11 mouse cellular contexts compared by ENCODE assay signal in genomic region chr16:32697665-32698446, GRCm38 (mm10). TPM values are rescaled to one million over a fixed set of nuclear protein-coding genes. Genes with fewer than 3 reads are reported as not detected.
A peak's percentile ranks its signal among the peaks of the same experiment; 100 is the strongest.
DNase-seq lines count a peak whose midpoint lies in the region; ATAC-seq and TF ChIP-seq lines count a peak whose summit lies in the region.
"Had no signal": no experiment of that assay in that cellular context is flagged by ENCODE, and none has a peak within 500 bp of the region (broad histone marks: within the 10 kb centered on the region; RNA-seq: fewer than 3 reads in every experiment).

No protein-coding gene starts in this region.

- no peak overlapping the region for H3K27ac ChIP-seq in kidney, postnatal 0 days
- H3K27ac ChIP-seq in liver, embryonic 15.5 days (replicated peaks): no peak overlapping the region
- H3K27ac ChIP-seq: heart, embryonic 13.5 days had no signal

- intact Hi-C loops in gastrocnemius, postnatal 14 days (cut with DNase I; ENCODE audit: low total_unique reads): no loop called here

- H3K36me3 ChIP-seq in kidney, postnatal 0 days (ENCODE audit: insufficient read depth, low read length): no peaks in the 10 kb centered on the region
- no peaks in the 10 kb centered on the region for H3K36me3 ChIP-seq in liver, embryonic 15.5 days (replicated peaks)
- H3K36me3 ChIP-seq: heart, embryonic 13.5 days had no signal

- H3K4me1 ChIP-seq in kidney, postnatal 0 days (replicated peaks; ENCODE audit: insufficient read depth, low read length): peaks cover 5% of the 10 kb centered on the region; the same call in 1 of the 2 replicates
- H3K4me1 ChIP-seq in liver, embryonic 15.5 days (replicated peaks): peaks cover 15% of the 10 kb centered on the region

- H3K4me2 ChIP-seq in kidney, postnatal 0 days (ENCODE audit: low read length): no peak overlapping the region
- H3K4me2 ChIP-seq in liver, embryonic 15.5 days: no peak overlapping the region
- H3K4me2 ChIP-seq: heart, embryonic 13.5 days had no signal

- peak; percentile 55 for TF ChIP-seq CTCF in kidney, postnatal 0 days (IDR thresholded peaks at IDR 0.05; ENCODE audit: low read depth)

- 88% methylated on average over 22 of the region's 22 CpGs for WGBS in kidney, postnatal 0 days
- 88% methylated on average over 22 of the region's 22 CpGs for WGBS in liver, embryonic 15.5 days (ENCODE audit: insufficient replicate concordance)

- peak; percentile 49; the same call in 1 of the 2 replicates for ATAC-seq in kidney, postnatal 0 days (replicated peaks; ENCODE audit: low FRiP score, low read depth)
- ATAC-seq in liver, embryonic 15.5 days (ENCODE audit: insufficient read depth): peak; percentile 33

- no peak overlapping the region for H3K9ac ChIP-seq in kidney, postnatal 0 days (ENCODE audit: low read depth, low read length)
- no peak overlapping the region for H3K9ac ChIP-seq in liver, embryonic 15.5 days
- H3K9ac ChIP-seq: heart, embryonic 13.5 days had no signal

- DNase-seq in kidney, postnatal 0 days (ENCODE audit: low spot score): peak; percentile 51
- no peak for DNase-seq in kidney, postnatal 14 days
- peak; percentile 80 for DNase-seq in ES-CJ7 (ENCODE audit: low read depth, low spot score)
- peak; percentile 81 for DNase-seq in adrenal gland, postnatal 14 days
- DNase-seq in spleen, postnatal 4 days (ENCODE audit: low spot score in 2 of 2): no peak
- DNase-seq in urinary bladder, adult 18-20 months (ENCODE audit: low spot score in 2 of 2): no peak
- no peak for DNase-seq in gastrocnemius, postnatal 14 days

- no peak overlapping the region for H3K4me3 ChIP-seq in kidney, postnatal 0 days (replicated peaks; ENCODE audit: low read depth, low read length)
- no peak overlapping the region for H3K4me3 ChIP-seq in liver, embryonic 15.5 days (replicated peaks)
- H3K4me3 ChIP-seq: heart, embryonic 13.5 days had no signal

- H3K9me3 ChIP-seq in kidney, postnatal 0 days (replicated peaks; ENCODE audit: low read length): no peaks in the 10 kb centered on the region
- H3K9me3 ChIP-seq in liver, embryonic 15.5 days (replicated peaks): no peaks in the 10 kb centered on the region
- H3K9me3 ChIP-seq: heart, embryonic 13.5 days had no signal

- no peaks in the 10 kb centered on the region for H3K27me3 ChIP-seq in kidney, postnatal 0 days (ENCODE audit: insufficient read depth, low read length)
- H3K27me3 ChIP-seq in liver, embryonic 15.5 days: no peaks in the 10 kb centered on the region
- H3K27me3 ChIP-seq: heart, embryonic 13.5 days had no signal

RNA-seq across cellular contexts. Expression of gene Muc4, which starts 37.8 kb away (rescaled TPM):
- 0.14 and 0.28 TPM in 2 replicates for polyA plus RNA-seq in kidney, postnatal 0 days (2015; fragmentation: Nextera tagmentation; extraction: Ambion mirVana)
- not detected in 2 replicates for total RNA-seq in adrenal gland, postnatal 14 days (2021)
- polyA plus RNA-seq in liver, embryonic 15.5 days (2015; fragmentation: Nextera tagmentation; extraction: Ambion mirVana): 0.67 and 0.77 TPM in 2 replicates
- under 1 TPM; 0.22 to 0.33 TPM for total RNA-seq in gastrocnemius, postnatal 14 days (2021)
- total RNA-seq: left cerebral cortex, postnatal 36 days had no signal
- polyA plus RNA-seq: embryonic facial prominence, embryonic 11.5 days had no signal

RNA-seq across cellular contexts. Expression of gene Tnk2, which starts 54.2 kb away (rescaled TPM):
- 8.4 and 8.5 TPM in 2 replicates for polyA plus RNA-seq in kidney, postnatal 0 days (2015; fragmentation: Nextera tagmentation; extraction: Ambion mirVana)
- 48.5 and 55.4 TPM in 2 replicates for total RNA-seq in adrenal gland, postnatal 14 days (2021)
- 4.5 and 4.7 TPM in 2 replicates for polyA plus RNA-seq in liver, embryonic 15.5 days (2015; fragmentation: Nextera tagmentation; extraction: Ambion mirVana)
- 10 to 100 TPM; 34.6 to 42.8 TPM for total RNA-seq in gastrocnemius, postnatal 14 days (2021)

Comparison
In these comparisons a context has a peak if more than half of its experiments do, and no peak if none do; other contexts are left out.
1. DNase-seq: peak in kidney, postnatal 0 days (single experiment), ES-CJ7 (single experiment) and adrenal gland, postnatal 14 days (single experiment); none in kidney, postnatal 14 days (single experiment), spleen, postnatal 4 days (0 of 2), urinary bladder, adult 18-20 months (0 of 2) and gastrocnemius, postnatal 14 days (single experiment).